Mouse (Mus musculus) thymus, postnatal 10 days (tissue): ENCODE data around the gene Pex14.
"Not testable (repeated sequence)": the region's sequence is repeated elsewhere in the genome, so short reads cannot be mapped to it uniquely, and the experiment has no call there.

Experiments used
- DNase-seq, 2 experiments: peaks; one replicate each; pipeline ENCODE4 v3.0.0; 2021; ENCODE audit warnings: low spot score in 2 of 2

Gene Pex14

GRCm38 (mm10) chr4:149099369-149100017 lies at the start of gene Pex14:
Gene Pex14, minus strand, starts transcription at chr4:149099876.
- peak; percentile 80 for DNase-seq

- no peak for DNase-seq
Observed at GRCm38 (mm10) chr4:149149196-149149595, 49.5 kb upstream of the Pex14 start.

GRCm38 (mm10) chr4:149148084-149148483 lies 48.4 kb upstream of the Pex14 start:
- no peak for DNase-seq

- no peak for DNase-seq
Observed at GRCm38 (mm10) chr4:149147528-149147927, 47.9 kb upstream of the Pex14 start.

- DNase-seq = no peak
Observed at GRCm38 (mm10) chr4:149145151-149145550, 45.5 kb upstream of the Pex14 start.

- DNase-seq = peak; percentile 54 to 81
Observed at GRCm38 (mm10) chr4:149144459-149144858, 44.8 kb upstream of the Pex14 start.

GRCm38 (mm10) chr4:149143594-149143993 lies 43.9 kb upstream of the Pex14 start:
- DNase-seq = no peak

- no peak for DNase-seq
Observed at GRCm38 (mm10) chr4:149138515-149138914, 38.8 kb upstream of the Pex14 start.

GRCm38 (mm10) chr4:149136982-149137770 lies 37.5 kb upstream of the Pex14 start, which contains the start of gene Cenps:
Gene Cenps, minus strand, starts transcription at chr4:149137629.
- peak; percentile 79 to 94 for DNase-seq

- no peak for DNase-seq
Observed at GRCm38 (mm10) chr4:149136116-149136850, 36.6 kb upstream of the Pex14 start.

- no peak for DNase-seq
Observed at GRCm38 (mm10) chr4:149133395-149133794, 33.7 kb upstream of the Pex14 start.

GRCm38 (mm10) chr4:149131789-149132565 lies 32.3 kb upstream of the Pex14 start:
- no peak for DNase-seq

GRCm38 (mm10) chr4:149131021-149131752 lies 31.5 kb upstream of the Pex14 start:
- no peak for DNase-seq

- DNase-seq = no peak
Observed at GRCm38 (mm10) chr4:149128467-149128866, 28.8 kb upstream of the Pex14 start.

- no peak for DNase-seq
Observed at GRCm38 (mm10) chr4:149126663-149127062, 27.0 kb upstream of the Pex14 start, which contains the start of gene Cort. Gene Cort, minus strand, starts transcription at chr4:149126763.

- DNase-seq = no peak
Observed at GRCm38 (mm10) chr4:149126115-149126509, 26.4 kb upstream of the Pex14 start.

- no peak for DNase-seq
Observed at GRCm38 (mm10) chr4:149125341-149126114, 25.9 kb upstream of the Pex14 start.

- DNase-seq = no peak
Observed at GRCm38 (mm10) chr4:149123432-149123831, 23.8 kb upstream of the Pex14 start.

GRCm38 (mm10) chr4:149119978-149120562 lies 20.4 kb upstream of the Pex14 start:
- not testable (repeated sequence) for DNase-seq
